Mouse (Mus musculus): Measurements from ENCODE around the gene Cpxm2.

GRCm38 (mm10) chr7:131992873-131993272 is 161.7 kb downstream of the Cpxm2 start:
- TF ChIP-seq CTCF (IDR thresholded peaks at IDR 0.05) (no peak), EP300 (IDR thresholded peaks at IDR 0.05) (no peak)

Data from lung, postnatal 0 days (tissue).